Mouse (Mus musculus): ENCODE results near the gene Slc36a3. TPM values are rescaled to one million over a fixed set of nuclear protein-coding genes. Genes with fewer than 3 reads are reported as not detected.

Gene Slc36a3
- total RNA-seq, 2 experiments from 2014 or later = not detected

GRCm38 (mm10) chr11:55077331-55078231 lies 73.9 kb downstream of the Slc36a3 start, which contains the start of gene Ccdc69:
TSS of gene Ccdc69 (minus strand) at chr11:55078131.
- no peak for DNase-seq (ENCODE audit: low spot score in 2 of 2)

- DNase-seq (ENCODE audit: low spot score in 2 of 2) = no peak
Measured at GRCm38 (mm10) chr11:55076234-55076633, 75.3 kb downstream of the Slc36a3 start.

- DNase-seq (ENCODE audit: low spot score in 2 of 2) = no peak
Measured at GRCm38 (mm10) chr11:55075602-55076001, 75.9 kb downstream of the Slc36a3 start.

Other genes starting within 250 kb of the Slc36a3 start
- gene Gpx3, start 249.3 kb downstream of the Slc36a3 start, total RNA-seq (2021) = 1 to 10 TPM; 4.7 to 5.8 TPM
- 10 to 100 TPM; 35.2 to 39.0 TPM for gene Tnip1, start 188.8 kb downstream of the Slc36a3 start, total RNA-seq (2021)
- 10 to 100 TPM; 89.8 to 97.0 TPM for gene Anxa6, start 118.3 kb downstream of the Slc36a3 start, total RNA-seq (2021)
- gene Ccdc69, start 73.6 kb downstream of the Slc36a3 start, total RNA-seq (2021) = under 1 TPM in 1 of 2 experiments, not detected in 1; 0.54 TPM
- 10 to 100 TPM; 30.7 to 32.3 TPM for gene Gm2a, start 53.6 kb downstream of the Slc36a3 start, total RNA-seq (2021)
- gene Slc36a2, start 33.4 kb upstream of the Slc36a3 start, total RNA-seq (2021) = under 1 TPM in 1 of 2 experiments, not detected in 1; 0.23 TPM
- gene Slc36a1, start 52.6 kb upstream of the Slc36a3 start, total RNA-seq (2021) = 10 to 100 TPM; 57.9 to 68.4 TPM
- under 1 TPM; 0.25 to 0.27 TPM for gene Fat2, start 184.9 kb upstream of the Slc36a3 start, total RNA-seq (2021)